Mouse (Mus musculus) frontal cortex, adult 2 months (tissue): Measurements from ENCODE around the gene Stk11. TPM values are rescaled to one million over a fixed set of nuclear protein-coding genes. Genes with fewer than 3 reads are reported as not detected.

ENCODE experiments used
- DNase-seq, 2 experiments: peaks; one replicate each; pipeline ENCODE4 v3.0.0; 2022; ENCODE audit warnings: low spot score in 1 of 2; ENCODE audit errors: extremely low spot score in 1 of 2
- polyA plus RNA-seq: library from polyadenylated mRNA; depleted of rRNA; stranded (reverse); fragments of >200 nt; gene quantifications from 2 replicates; pipeline ENCODE4 v1.2.3, GENCODE M21; 2012

Stk11 gene
- polyA plus RNA-seq, 1 experiment, result 93.8 TPM

DNA sequence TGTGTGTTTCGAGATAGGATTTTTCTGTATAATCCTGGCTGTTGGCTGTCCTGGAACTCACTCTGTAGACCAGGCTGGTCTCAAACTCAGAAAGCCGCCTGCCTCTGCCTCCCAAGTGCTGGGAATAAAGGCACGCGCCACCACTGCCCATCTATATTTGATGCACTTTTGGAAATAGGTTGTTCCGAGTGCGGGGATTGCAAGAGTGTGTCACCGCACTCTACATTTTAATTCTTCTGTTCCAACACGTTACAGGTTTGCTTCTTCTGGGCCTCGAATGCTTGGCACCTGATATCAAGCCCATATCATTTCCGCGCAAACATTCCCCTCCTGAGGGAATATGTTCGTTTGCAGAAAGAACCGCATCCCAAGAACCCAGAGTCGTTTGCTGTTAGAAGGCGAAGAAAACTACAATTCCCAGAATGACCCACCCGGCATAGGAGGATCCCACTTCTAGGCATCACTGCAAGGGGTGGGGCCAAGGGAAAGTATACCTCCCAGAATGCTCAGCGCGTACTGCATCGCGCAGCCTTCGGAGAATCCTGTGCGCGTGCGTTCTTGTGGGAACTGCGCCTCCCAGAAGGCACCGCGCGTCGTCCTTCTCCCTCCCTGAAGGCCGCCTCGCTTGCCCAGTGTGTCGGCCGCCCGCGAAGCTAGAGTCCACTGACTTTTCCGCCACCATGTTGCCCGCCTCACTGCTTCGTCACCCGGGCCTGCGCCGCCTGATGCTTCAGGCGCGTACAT is 26.4 kb downstream of the Stk11 start:
- peak; percentile 95 to 98 for DNase-seq

DNA sequence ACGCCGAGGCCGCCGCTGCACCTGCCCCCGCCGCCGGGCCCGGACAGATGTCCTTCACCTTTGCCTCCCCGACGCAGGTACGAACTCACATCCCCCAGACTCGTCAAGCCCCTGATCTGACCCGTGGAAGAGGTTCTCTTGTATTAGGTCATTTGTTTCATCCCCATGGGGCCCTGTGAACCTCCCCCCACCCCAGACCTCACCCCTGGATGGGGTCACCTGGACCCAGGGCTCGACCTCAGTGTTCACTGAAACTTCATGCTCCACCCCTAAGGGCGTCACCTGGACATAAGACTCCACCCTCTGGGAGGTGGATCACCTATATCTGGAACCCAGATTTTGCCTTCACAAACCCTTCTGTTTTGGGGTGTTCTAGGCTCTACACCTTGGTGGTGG is 26.9 kb downstream of the Stk11 start:
- no peak for DNase-seq

DNA sequence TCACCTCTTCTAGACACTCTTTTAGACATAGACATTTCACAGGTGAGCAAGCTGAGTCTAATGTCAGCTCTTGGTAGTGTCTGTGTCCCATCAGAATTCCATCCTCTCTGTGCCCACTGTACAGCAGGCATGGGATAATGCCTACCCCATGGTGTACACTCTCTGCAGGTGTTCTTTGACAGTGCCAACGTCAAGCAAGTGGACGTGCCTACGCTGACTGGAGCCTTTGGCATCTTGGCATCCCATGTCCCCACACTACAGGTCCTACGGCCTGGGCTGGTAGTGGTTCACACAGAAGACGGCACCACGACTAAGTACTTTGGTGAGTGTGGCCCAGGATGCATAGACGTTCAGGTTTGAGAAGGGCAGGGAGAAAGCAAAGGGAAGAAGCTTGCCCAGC is 28.1 kb downstream of the Stk11 start:
- DNase-seq, result no peak

DNA sequence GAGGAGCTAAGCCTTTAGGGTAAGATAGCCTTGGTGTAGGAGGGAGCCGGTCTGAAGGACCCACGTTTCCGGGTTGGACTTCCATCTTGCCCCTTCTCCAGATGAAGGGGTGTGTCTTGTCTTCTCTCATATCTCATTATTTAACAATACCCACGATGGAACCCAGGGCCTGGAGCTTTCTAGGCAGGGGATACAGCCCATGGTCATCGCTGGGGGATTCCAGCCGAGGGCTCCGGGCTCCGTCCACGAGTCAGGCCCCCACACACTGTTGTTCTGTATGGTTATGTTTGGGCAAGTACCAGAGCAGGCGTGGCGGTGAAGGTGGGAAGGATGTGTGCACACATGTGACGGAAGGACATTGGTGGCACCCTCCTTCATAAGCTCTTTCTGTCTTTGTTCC is 28.6 kb downstream of the Stk11 start:
- no peak for DNase-seq

DNA sequence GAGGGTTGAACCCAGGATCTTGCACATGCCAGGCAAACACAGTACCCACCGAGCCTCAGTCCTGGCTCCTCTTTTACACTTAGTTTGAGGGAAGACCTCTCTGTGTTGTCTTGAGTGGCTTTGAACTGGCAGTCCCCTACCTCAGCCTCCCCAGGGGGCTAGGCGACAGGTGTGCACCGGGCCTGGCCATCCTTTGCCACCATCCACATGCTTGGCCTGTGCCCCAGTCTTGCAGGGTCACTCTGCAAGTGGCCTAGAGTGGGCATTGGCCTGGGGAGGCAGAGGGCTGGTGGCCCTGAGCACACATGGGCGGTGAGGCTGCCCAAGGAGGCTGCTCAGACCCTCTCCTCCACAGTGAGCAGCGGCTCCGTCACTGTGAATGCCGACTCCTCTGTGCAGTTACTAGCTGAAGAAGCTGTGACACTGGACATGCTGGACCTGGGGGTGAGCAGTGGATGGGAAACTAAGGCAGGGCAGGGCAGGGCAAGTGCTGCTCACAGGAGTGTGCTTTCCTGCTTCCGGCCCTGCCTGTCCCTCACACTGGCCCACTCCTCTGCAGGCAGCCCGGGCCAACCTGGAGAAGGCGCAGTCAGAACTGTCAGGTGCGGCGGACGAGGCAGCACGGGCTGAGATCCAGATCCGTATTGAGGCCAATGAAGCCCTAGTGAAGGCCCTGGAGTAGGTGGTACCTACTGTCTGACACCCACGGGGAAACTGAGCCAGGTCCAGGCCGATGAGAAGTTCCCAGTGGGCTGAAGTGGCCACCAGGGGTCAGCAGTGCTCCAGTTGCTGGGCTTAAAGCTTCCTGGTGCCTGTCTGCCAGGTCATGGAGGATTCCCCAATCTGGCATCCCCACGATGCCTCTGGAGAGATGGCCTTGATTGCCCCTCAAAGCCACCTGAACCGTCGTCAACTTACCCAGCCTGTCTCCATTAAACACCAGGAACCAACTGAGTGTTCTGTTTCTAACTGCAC is 29.5 kb downstream of the Stk11 start:
- peak in 1 of 2 experiments; percentile 82 for DNase-seq

DNA sequence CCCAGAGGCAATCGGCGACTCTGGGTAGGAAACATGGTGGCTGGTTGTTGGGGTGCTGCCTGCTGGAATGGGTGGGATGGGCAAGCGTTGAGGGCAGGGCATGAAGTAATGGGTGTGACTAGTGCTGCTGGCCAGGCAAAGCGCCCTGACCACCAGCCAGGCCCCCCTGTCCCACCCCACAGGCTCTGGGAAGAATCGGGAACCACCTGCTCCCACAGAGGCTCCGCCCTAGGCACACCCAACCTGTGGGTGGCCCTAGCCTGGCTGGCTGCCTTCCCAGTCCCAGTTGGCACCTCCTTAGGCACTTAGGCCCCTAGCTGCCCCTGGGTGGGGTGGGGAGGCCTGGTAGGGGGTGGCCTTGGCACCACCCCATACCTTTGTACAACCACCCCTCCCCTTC is 30.3 kb downstream of the Stk11 start:
- peak in 1 of 2 experiments; percentile 50 for DNase-seq

DNA sequence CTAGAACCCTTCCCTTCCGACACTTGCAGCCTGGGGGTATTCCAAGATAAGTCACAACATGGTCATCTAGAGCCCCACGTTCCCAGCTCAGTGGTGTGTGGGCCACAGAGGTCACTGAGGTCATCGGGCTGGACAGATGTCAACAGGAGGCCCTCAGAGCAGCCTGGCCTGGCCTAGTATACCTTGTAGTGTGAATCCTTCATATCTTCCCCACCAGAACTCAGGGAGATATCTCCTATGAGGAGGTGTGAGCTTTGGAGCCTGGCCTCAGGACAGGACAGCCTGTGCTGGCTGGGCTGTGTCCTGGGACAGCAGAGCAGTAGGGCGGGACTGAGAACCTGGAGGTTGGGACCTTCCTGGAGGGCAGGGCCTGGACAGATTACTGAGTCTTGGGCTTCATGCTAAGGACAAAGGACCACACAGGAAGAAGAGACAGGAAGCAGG is 31.0 kb downstream of the Stk11 start:
- no peak for DNase-seq

DNA sequence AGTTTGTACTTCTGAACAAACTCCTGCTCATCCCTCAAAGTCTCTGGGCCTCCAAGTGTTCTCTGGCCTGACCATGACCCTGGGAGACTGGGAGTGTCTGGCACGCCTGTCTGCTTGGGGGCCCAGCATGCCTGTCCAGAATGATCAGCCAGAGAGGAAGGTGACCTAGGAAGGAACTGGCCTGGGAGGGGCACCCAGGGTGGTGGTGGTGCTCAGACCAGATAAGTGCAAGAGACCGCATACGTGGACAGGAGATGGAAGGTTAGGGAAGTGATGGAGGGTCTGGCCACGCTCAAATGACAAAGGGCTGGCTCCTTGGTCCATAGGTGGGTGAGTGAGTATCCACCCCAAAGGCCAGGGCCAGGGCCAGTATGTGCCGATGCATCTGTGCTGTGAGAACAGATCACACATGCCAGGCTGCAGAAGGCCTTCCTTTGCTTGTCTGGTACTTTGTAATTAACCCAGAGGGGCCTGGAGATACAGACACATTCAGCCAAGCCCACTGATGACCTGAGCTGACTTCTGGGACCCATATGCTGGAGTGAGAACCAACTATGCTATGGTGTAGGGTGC is 31.6 kb downstream of the Stk11 start:
- peak in 1 of 2 experiments; percentile 12 for DNase-seq

DNA sequence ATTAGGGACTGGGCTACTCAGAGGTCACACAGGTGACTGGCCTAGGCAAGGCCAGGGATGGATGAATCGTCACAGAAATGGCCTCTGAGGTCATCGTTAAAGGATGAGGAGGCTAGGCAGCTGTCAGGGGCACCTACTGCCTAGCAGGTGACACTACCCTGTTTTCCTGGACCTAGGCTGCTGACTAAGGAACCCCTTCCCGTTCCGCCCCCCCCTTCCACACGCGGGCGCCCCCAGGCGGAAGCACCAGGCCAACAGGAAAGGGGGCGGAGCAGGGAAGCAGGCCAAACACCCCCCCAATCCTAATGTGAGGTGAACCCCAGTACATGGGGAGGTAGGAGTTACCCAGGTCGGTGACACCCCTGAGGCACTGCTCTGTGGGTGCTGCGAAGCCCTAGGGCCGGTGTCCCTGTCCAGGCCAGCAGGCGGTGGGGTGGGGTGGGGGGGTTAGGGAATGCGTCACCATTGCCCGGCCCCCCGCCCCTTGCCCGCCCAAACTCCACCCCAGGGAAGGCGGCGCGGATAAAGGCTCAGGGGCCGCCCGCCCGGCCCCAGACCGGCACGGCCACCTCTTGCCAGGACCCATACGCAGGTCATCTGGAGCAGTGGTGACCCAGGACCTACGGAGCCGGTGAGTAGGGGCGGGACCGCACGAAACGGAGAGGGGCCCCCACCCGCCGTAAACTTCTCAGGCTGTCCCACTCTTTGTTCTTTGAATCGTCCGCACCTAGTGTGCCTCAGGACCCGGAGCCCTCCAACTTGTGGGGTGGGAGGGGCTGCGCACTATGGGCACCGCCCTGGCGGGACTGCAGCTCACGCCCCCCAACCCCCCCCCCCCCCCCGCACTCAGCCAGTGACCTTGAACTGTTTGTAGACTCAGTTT is 32.4 kb downstream of the Stk11 start, which contains the start of gene Midn:
TSS of gene Midn (plus strand) at position 554 of the 883 bp plus-strand sequence.
- peak in 1 of 2 experiments; percentile 80 for DNase-seq

DNA sequence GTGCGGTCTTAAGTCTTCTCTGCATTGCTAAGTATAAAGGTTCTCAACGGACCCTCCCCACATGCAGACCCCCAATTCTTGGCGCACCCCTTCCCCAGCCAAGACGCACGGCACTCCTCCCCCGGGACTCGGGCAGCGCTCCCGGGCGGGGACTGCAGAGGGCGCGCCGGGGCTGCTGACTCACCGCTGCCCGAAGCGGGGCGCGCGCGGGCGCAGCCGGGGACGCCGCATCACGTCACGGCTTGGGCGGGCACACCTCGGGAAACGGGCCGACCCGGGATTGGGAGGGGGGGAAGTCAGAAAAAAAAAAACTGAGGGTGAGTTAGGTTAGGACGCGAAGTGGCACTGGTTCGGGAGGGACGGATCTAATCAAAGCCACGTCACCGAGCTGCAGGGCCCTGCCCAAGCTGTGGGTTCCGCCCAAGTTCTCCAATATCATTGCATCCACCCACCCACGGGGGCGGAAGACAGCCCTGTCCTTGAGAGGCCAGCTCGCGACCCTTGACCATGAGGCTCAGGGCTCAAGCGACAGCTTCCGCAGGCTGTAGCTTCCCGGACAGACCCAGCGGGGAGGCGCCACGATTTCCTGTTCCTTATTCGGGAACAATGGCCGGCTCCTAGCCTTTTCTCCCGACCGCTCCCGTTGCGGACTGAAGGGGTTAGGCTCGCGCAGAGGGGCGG is 33.1 kb downstream of the Stk11 start:
- DNase-seq, result peak; percentile 83 to 95

DNA sequence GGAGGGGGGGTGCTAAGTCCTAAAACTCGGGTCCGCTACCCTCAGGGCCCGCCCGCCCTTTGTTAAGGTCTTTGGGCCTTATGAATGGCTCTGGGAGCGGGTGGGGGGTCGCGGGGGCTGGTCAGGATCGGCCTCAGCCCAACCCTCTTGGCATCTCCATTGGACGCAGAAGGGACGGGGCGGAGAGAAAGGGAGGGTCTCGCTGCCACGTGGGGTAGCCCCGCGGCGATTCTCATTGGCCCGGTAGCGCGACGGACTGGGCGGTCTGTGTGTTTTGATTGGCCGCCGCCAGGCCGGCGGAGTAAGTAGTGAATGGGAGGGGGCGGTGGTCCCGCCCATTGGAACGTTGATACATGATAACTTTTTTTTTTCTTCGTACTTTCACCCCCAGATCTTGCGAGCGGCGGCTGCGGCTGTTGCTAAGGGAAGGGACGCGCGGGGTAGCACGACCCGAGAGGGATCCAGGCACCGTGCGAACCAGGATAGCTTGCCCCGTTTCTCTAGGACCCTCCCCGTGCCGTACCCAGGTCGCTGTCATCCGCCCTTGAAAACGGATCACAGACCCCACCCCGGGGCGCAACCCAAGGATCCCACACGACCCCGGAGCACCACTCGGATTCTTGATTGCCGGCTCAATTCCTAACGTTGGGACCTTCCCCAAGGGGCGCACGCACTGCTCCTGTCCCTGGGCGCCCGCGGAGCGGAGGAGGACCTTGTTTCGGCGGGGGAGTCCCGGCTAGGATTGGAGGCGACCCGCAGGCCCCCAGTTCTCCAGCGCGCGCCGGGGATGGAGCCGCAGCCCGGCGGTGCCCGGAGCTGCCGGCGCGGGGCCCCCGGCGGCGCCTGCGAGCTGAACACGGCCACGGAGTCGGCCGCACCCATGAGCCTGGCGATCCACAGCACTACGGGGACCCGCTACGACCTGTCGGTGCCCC is 34.0 kb downstream of the Stk11 start:
- DNase-seq, result peak; percentile 97 to 98

DNA sequence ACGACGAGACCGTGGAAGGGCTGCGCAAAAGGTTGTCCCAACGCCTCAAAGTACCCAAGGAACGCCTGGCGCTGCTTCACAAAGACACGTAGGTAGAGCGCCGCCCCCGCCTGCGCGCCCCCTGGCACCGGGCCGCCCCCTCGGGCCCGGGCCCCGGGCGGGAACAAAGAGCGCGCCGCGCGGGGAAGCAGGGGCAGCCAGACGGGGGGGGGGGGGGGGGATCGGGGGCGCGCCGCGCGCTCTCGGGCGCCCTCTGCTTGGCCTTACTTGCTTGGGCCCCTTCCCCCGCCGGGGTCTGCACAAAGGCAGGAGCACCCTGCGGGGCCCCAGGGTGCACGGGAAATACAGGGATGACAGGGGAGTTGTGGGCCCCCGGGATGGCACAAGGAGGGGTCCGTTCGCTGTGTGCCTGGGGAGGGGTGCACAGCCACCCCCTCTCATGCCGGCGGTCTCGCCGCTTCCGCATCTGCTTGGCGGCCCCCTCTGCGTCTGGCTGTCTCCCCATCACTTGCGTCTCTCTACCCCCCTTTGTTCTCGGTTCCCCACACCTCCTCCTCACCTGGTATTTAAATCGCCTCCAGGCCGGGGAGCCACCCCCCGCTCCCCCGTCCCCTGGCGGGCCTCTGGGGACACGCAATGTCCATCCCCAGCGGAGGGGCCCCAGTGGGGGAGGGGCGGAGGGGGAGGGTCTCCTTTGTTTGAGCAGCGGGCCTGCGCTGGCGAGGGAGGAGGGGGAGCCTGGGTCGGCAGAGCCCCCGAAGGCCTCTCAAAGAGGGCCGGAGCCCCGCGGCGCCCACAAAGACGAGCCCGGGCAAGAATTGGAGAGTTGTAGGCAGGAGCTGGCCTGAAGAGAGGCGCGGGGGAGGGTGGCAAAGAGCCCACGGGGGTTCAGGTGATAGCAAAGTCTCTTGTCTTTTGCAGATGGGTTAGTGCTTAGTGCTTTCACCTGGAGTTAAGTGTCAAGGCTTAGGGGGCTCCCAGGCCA is 34.9 kb downstream of the Stk11 start:
- no peak for DNase-seq

DNA sequence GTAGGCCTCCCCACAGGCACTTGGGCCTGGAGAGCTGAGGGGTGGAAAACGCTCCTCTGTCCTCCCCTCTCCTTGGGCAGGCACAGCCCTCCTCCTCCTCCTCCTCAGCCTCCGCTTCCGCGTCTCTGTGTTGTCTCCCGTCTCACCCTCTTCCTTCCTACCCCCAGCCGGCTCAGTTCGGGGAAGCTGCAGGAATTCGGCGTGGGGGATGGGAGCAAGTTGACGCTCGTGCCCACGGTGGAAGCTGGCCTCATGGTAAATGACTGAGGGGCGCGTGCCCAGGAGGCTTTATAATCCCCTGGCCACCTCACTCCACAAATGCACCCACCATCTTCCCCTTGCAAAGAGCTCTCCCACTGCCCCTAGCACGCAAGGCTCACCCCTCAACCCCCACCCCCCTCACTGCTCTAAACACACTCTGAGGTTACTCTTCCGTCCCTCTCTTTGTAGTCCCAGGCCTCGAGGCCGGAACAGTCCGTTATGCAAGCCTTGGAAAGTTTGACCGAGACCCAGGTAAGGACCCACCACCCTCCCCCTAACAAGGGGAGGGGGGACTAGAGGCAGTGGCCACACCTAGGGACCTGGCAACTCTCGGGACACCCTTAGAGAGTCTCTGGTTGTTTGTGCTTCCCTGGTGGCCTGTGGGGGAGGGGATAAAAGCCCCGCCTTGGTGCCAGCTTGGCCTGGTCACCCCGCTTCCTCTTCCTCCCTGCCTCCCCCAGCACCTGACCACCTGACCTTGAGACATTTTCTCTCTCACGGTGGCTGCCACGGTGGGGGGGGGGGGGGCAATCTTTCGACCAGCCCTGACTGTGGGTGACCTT is 35.8 kb downstream of the Stk11 start:
- peak in 1 of 2 experiments; percentile 70 for DNase-seq

DNA sequence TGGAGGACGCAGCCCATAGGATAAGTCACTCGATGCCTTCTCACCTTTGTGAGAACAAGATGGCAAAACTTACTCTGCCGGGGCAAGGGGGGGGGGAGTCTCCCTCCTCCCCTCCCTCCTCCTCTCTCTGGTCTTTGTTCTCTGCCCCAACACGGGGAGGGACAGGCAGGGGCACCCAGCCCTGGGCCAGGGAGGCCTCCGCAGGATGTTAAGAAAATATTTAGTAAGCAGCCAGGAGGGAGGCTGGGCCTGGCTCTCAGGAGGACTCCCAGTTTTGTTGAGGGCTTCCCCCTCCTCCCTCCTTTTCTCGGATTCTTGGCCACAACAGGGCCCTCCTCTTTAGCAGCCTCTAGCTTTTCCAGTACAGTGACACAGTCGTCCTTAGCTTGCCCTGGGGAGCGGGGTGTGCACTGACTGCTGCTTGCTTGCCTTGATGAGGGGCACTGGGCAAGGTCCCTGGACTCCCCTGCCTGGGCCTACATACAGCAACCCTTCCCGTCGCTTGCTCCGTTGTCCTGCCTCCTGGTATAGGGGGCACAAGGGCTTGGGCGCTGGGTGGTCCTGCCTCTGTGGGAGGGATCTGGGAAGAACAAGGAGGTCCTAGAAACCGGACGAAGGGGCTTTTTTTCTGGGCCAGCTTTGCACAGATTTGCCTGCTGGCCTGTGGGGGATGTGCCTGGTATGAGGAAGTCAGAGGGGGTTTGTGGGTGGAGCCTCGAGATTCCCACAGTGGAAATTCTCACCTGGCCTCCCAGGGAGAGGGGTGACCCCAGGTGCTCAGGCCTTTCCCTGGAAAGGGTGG is 36.7 kb downstream of the Stk11 start:
- no peak for DNase-seq

DNA sequence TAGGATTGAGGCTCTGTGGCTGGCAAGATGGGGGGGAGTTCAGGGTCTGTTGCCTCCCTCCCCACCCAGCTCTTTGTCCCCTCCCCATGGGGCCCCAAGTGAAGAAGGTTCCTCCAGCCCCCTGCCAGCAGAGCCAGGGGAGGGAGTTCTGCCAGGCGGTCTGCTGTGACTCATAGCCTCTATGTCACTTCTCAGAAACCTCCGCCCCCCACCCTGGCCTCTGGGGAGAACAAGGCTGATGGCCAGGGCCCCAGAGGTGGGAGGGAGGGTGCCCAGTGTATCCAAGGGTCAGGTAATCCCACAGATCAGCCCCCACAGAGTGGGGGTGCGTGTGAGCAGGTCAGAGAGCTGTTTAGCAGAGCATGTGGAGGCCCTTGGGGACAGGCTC is 37.3 kb downstream of the Stk11 start:
- DNase-seq, result no peak

DNA sequence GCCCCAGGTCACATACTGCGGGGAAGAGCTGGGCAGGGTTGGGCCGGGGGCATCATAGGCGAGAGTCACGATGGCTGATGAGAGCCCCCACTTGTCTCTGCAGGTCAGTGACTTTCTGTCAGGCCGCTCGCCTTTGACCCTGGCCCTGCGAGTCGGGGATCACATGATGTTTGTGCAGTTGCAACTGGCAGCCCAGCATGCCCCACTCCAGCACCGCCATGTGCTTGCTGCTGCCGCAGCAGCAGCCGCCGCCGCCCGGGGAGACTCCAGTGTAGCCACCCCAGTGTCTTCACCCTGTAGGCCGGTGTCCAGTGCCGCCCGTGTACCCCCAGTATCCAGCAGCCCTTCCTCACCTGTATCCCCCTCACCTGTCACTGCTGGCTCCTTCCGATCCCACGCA is 38.1 kb downstream of the Stk11 start:
- DNase-seq, result no peak
